Mouse (Mus musculus): ENCODE data around the gene P2rx6. TPM values are rescaled to one million over a fixed set of nuclear protein-coding genes. Genes with fewer than 3 reads are reported as not detected.
A peak's percentile ranks its signal among the peaks of the same experiment; 100 is the strongest.

P2rx6 gene
- total and polyA plus RNA-seq, 3 experiments: not detected

- Histone ChIP-seq H3K79me2 (replicated peaks; ENCODE audit: control insufficient read depth, extremely low read depth, insufficient read depth, poor library complexity, severe bottlenecking) (peaks cover 11% of the 10 kb centered on the region; the same call in 1 of the 2 replicates), H3K36me3 (replicated peaks in 1 of 2; ENCODE audit: control insufficient read depth in 1 of 2, insufficient read depth in 1 of 2, low read length in 1 of 2) (peaks cover 53 to 57% of the 10 kb centered on the region in 2 experiments), H3K9me3 (replicated peaks; ENCODE audit: low read length) (no peaks in the 10 kb centered on the region), H3K4me3 (replicated peaks in 1 of 3; ENCODE audit: low read depth in 2 of 3, low read length in 2 of 3, poor library complexity in 1 of 3) (peak overlapping the region in 1 of 3 experiments; percentile 1), H3K9ac (ENCODE audit: insufficient read depth, low read depth) (no peak overlapping the region), H3K27ac (ENCODE audit: insufficient read depth, low read depth) (0 out of 2 replicates have a peak overlapping the region, but pooled peaks have one; percentile 3), H3K4me1 (ENCODE audit: control insufficient read depth in 1 of 2, insufficient read depth in 2 of 2) (peaks cover 7 to 48% of the 10 kb centered on the region in 2 experiments; a peak in 3 of 4 replicates), H3K27me3 (replicated peaks) (no peaks in the 10 kb centered on the region), H3K4me2 (ENCODE audit: insufficient read depth, low read depth, poor library complexity, severe bottlenecking) (no peak overlapping the region)
- dilution Hi-C loops (cut with MboI; ENCODE audit: extremely low pct_ligation_motif_present, extremely low pct_unique_long_range_greater_than_20kb, low sequenced_read_pairs): no loop called here
- peak; percentile 51 for DNase-seq (ENCODE audit: extremely low read depth)
- TF ChIP-seq TBP (conservative IDR thresholded peaks at IDR 0.05; ENCODE audit: low read depth, low read length) (no peak), ZMIZ1 (IDR thresholded peaks at IDR 0.05; ENCODE audit: low read depth, low read length) (peak; percentile 26; the same call in 1 of the 2 replicates), ELF1 (IDR thresholded peaks at IDR 0.05; ENCODE audit: low read depth, low read length) (0 out of 2 replicates have a peak, but pooled peaks have one; percentile 1), MAZ (IDR thresholded peaks at IDR 0.05; ENCODE audit: low read depth, low read length) (no peak), RAD21 (IDR thresholded peaks at IDR 0.05; ENCODE audit: low read depth, low read length) (no peak)
- in situ Hi-C loops (cut with MboI; ENCODE audit: low pct_ligation_motif_present, low pct_unique_long_range_greater_than_20kb, low sequenced_read_pairs): no loop called here
Observed at GRCm38 (mm10) chr16:17528276-17528675, 33.4 kb upstream of the P2rx6 start.

GRCm38 (mm10) chr16:17529981-17530586 lies 31.6 kb upstream of the P2rx6 start:
- peak overlapping the region; percentile 94 for H3K9ac ChIP-seq (ENCODE audit: insufficient read depth, low read depth)
- peak overlapping the region; percentile 86 for H3K27ac ChIP-seq (ENCODE audit: insufficient read depth, low read depth)
- dilution Hi-C loops (cut with MboI; ENCODE audit: extremely low pct_ligation_motif_present, extremely low pct_unique_long_range_greater_than_20kb, low sequenced_read_pairs): no loop called here
- TF ChIP-seq UBTF (IDR thresholded peaks at IDR 0.05; ENCODE audit: low read depth, low read length): 0 out of 2 replicates have a peak, but pooled peaks have one; percentile 3
- no peak for TF ChIP-seq CHD2 (IDR thresholded peaks at IDR 0.05; ENCODE audit: low read length)
- H3K4me3 ChIP-seq (replicated peaks in 1 of 3; ENCODE audit: low read depth in 2 of 3, low read length in 2 of 3, poor library complexity in 1 of 3): peak overlapping the region; percentile 69 to 91 (median 77)
- H3K79me2 ChIP-seq (replicated peaks; ENCODE audit: control insufficient read depth, extremely low read depth, insufficient read depth, poor library complexity, severe bottlenecking): peaks cover 11% of the 10 kb centered on the region; the same call in 1 of the 2 replicates
- H3K36me3 ChIP-seq (replicated peaks in 1 of 2; ENCODE audit: control insufficient read depth in 1 of 2, insufficient read depth in 1 of 2, low read length in 1 of 2): peaks cover 38 to 40% of the 10 kb centered on the region in 2 experiments
- H3K27me3 ChIP-seq (replicated peaks): no peaks in the 10 kb centered on the region
- peak overlapping the region; percentile 63 for H3K4me2 ChIP-seq (ENCODE audit: insufficient read depth, low read depth, poor library complexity, severe bottlenecking)
- peaks cover 7 to 48% of the 10 kb centered on the region in 2 experiments; a peak in 3 of 4 replicates for H3K4me1 ChIP-seq (ENCODE audit: control insufficient read depth in 1 of 2, insufficient read depth in 2 of 2)
- no peaks in the 10 kb centered on the region for H3K9me3 ChIP-seq (replicated peaks; ENCODE audit: low read length)
- in situ Hi-C loops (cut with MboI; ENCODE audit: low pct_ligation_motif_present, low pct_unique_long_range_greater_than_20kb, low sequenced_read_pairs): loop anchor here (5.0 to 10.0 kb wide), 2 partner anchors 123 to 325 kb away; partner anchors contain the start of genes Pi4ka, Rimbp3, Snap29 and Ube2l3
- peak; percentile 24 for DNase-seq (ENCODE audit: extremely low read depth)

GRCm38 (mm10) chr16:17530640-17531288 lies 30.9 kb upstream of the P2rx6 start, which contains the start of gene Thap7:
TSS of gene Thap7 (minus strand) at chr16:17531136.
- Histone ChIP-seq H3K36me3 (replicated peaks in 1 of 2; ENCODE audit: control insufficient read depth in 1 of 2, insufficient read depth in 1 of 2, low read length in 1 of 2) (peaks cover 31 to 34% of the 10 kb centered on the region in 2 experiments), H3K4me2 (ENCODE audit: insufficient read depth, low read depth, poor library complexity, severe bottlenecking) (peak within 1 kb of the TSS; percentile 84), H3K27ac (ENCODE audit: insufficient read depth, low read depth) (peak within 1 kb of the TSS; percentile 86), H3K27me3 (replicated peaks) (no peaks in the 10 kb centered on the region), H3K79me2 (replicated peaks; ENCODE audit: control insufficient read depth, extremely low read depth, insufficient read depth, poor library complexity, severe bottlenecking) (peaks cover 11% of the 10 kb centered on the region; the same call in 1 of the 2 replicates), H3K4me1 (ENCODE audit: control insufficient read depth in 1 of 2, insufficient read depth in 2 of 2) (peaks cover 7 to 48% of the 10 kb centered on the region in 2 experiments; a peak in 3 of 4 replicates), H3K4me3 (replicated peaks in 1 of 3; ENCODE audit: low read depth in 2 of 3, low read length in 2 of 3, poor library complexity in 1 of 3) (peak within 1 kb of the TSS; percentile 69 to 91 (median 77)), H3K9ac (ENCODE audit: insufficient read depth, low read depth) (peak within 1 kb of the TSS; percentile 94), H3K9me3 (replicated peaks; ENCODE audit: low read length) (no peaks in the 10 kb centered on the region)
- peak; percentile 99 for DNase-seq (ENCODE audit: extremely low read depth)
- dilution Hi-C loops (cut with MboI; ENCODE audit: extremely low pct_ligation_motif_present, extremely low pct_unique_long_range_greater_than_20kb, low sequenced_read_pairs): no loop called here
- in situ Hi-C loops (cut with MboI; ENCODE audit: low pct_ligation_motif_present, low pct_unique_long_range_greater_than_20kb, low sequenced_read_pairs): loop anchor here (5.0 to 10.0 kb wide), 2 partner anchors 123 to 326 kb away; partner anchors contain the start of genes Pi4ka, Rimbp3, Snap29 and Ube2l3
- TF ChIP-seq MAZ (IDR thresholded peaks at IDR 0.05; ENCODE audit: low read depth, low read length) (peak; percentile 96), POLR2A (IDR thresholded peaks at IDR 0.05; ENCODE audit: low read depth, low read length) (peak; percentile 99), ZKSCAN1 (IDR thresholded peaks at IDR 0.05; ENCODE audit: borderline replicate concordance, low read depth, low read length) (no peak), CHD2 (IDR thresholded peaks at IDR 0.05; ENCODE audit: low read length) (peak; percentile 100), POLR2AphosphoS2 (IDR thresholded peaks at IDR 0.05; ENCODE audit: low read depth, low read length) (peak; percentile 96; the same call in 1 of the 2 replicates), ZC3H11A (IDR thresholded peaks at IDR 0.05; ENCODE audit: low read depth, low read length) (no peak), JUN (IDR thresholded peaks at IDR 0.05; ENCODE audit: insufficient read depth, low read depth, low read length) (no peak), HCFC1 (IDR thresholded peaks at IDR 0.05; ENCODE audit: low read depth, low read length) (peak; percentile 88), GABPA (IDR thresholded peaks at IDR 0.05; ENCODE audit: insufficient replicate concordance, low read depth, low read length) (no peak; the same call in 1 of the 2 replicates), KAT2A (IDR thresholded peaks at IDR 0.05; ENCODE audit: insufficient replicate concordance, low read length) (peak; percentile 78; the same call in 1 of the 2 replicates), MXI1 (IDR thresholded peaks at IDR 0.05; ENCODE audit: low read depth, low read length) (peak; percentile 92), NELFE (IDR thresholded peaks at IDR 0.05; ENCODE audit: low read depth, low read length) (peak; percentile 97), MEF2A (IDR thresholded peaks at IDR 0.05; ENCODE audit: borderline replicate concordance, low read depth, low read length) (peak; percentile 65), EP300 (IDR thresholded peaks at IDR 0.05; ENCODE audit: low read length) (no peak), NRF1 (IDR thresholded peaks at IDR 0.05; ENCODE audit: low read depth, low read length) (peak; percentile 96), UBTF (IDR thresholded peaks at IDR 0.05; ENCODE audit: low read depth, low read length) (0 out of 2 replicates have a peak, but pooled peaks have one; percentile 8), TCF12 (IDR thresholded peaks at IDR 0.05; ENCODE audit: low read depth, low read length) (peak; percentile 81)
